Comparison of ENCODE assay signal across 14 mouse cellular contexts in genomic region chr4:97875901-97876300, GRCm38 (mm10).
A peak's percentile ranks its signal among the peaks of the same experiment; 100 is the strongest.
DNase-seq lines count a peak whose midpoint lies in the region; ATAC-seq and TF ChIP-seq lines count a peak whose summit lies in the region.
"Had no signal": no experiment of that assay in that cellular context is flagged by ENCODE, and none has a peak within 500 bp of the region (broad histone marks: within the 10 kb centered on the region; RNA-seq: fewer than 3 reads in every experiment).

No protein-coding gene starts in this region.

- H3K9me3 ChIP-seq in hindbrain, postnatal 0 days (ENCODE audit: low read length), result no peaks in the 10 kb centered on the region
- no peaks in the 10 kb centered on the region for H3K9me3 ChIP-seq in hindbrain, embryonic 12.5 days (replicated peaks)
- H3K9me3 ChIP-seq in lung, embryonic 16.5 days (ENCODE audit: control insufficient read depth, low read length), result no peaks in the 10 kb centered on the region
- no peaks in the 10 kb centered on the region for H3K9me3 ChIP-seq in midbrain, embryonic 11.5 days (ENCODE audit: control insufficient read depth, low read length)
- H3K9me3 ChIP-seq: embryonic facial prominence, embryonic 13.5 days; heart, embryonic 10.5 days; hindbrain, embryonic 15.5 days; midbrain, embryonic 15.5 days had no signal

- no peak overlapping the region for H3K4me3 ChIP-seq in hindbrain, postnatal 0 days (ENCODE audit: low read length)
- no peak overlapping the region for H3K4me3 ChIP-seq in hindbrain, embryonic 12.5 days
- H3K4me3 ChIP-seq in lung, embryonic 16.5 days (ENCODE audit: low read length), result no peak overlapping the region
- no peak overlapping the region for H3K4me3 ChIP-seq in midbrain, embryonic 11.5 days (ENCODE audit: low read depth, low read length)
- H3K4me3 ChIP-seq: embryonic facial prominence, embryonic 13.5 days; heart, embryonic 10.5 days; hindbrain, embryonic 15.5 days; midbrain, embryonic 15.5 days had no signal

- H3K4me1 ChIP-seq in hindbrain, postnatal 0 days (ENCODE audit: insufficient read depth, low read length), result peaks cover 20% of the 10 kb centered on the region
- H3K4me1 ChIP-seq in hindbrain, embryonic 12.5 days, result peaks cover 40% of the 10 kb centered on the region
- H3K4me1 ChIP-seq in lung, embryonic 16.5 days (replicated peaks; ENCODE audit: control insufficient read depth, insufficient read depth, low read length), result peaks cover 35% of the 10 kb centered on the region
- peaks cover 3% of the 10 kb centered on the region; the same call in 1 of the 2 replicates for H3K4me1 ChIP-seq in midbrain, embryonic 11.5 days (ENCODE audit: control insufficient read depth, insufficient read depth, low read length)

- no peaks in the 10 kb centered on the region for H3K36me3 ChIP-seq in hindbrain, postnatal 0 days (ENCODE audit: insufficient read depth, low read length)
- H3K36me3 ChIP-seq in hindbrain, embryonic 12.5 days, result no peaks in the 10 kb centered on the region
- H3K36me3 ChIP-seq in lung, embryonic 16.5 days (ENCODE audit: control insufficient read depth, insufficient read depth, low read length), result no peaks in the 10 kb centered on the region
- H3K36me3 ChIP-seq in midbrain, embryonic 11.5 days (ENCODE audit: control insufficient read depth, insufficient read depth, low read length), result no peaks in the 10 kb centered on the region
- H3K36me3 ChIP-seq: embryonic facial prominence, embryonic 13.5 days; heart, embryonic 10.5 days; hindbrain, embryonic 15.5 days; midbrain, embryonic 15.5 days had no signal

- 44% methylated on average over 3 of the region's 3 CpGs for WGBS in hindbrain, postnatal 0 days
- 66% methylated on average over 3 of the region's 3 CpGs for WGBS in hindbrain, embryonic 12.5 days
- WGBS in lung, embryonic 16.5 days, result 28% methylated on average over 3 of the region's 3 CpGs
- 76% methylated on average over 3 of the region's 3 CpGs for WGBS in midbrain, embryonic 11.5 days

- no peak for ATAC-seq in hindbrain, postnatal 0 days
- ATAC-seq in hindbrain, embryonic 12.5 days (ENCODE audit: low FRiP score), result no peak
- peak; percentile 26; the same call in 1 of the 2 replicates for ATAC-seq in lung, embryonic 16.5 days (ENCODE audit: low read depth)
- ATAC-seq in megakaryocyte progenitor cell, adult 5-6 weeks (replicated peaks; ENCODE audit: poor library complexity), result 0 out of 2 replicates have a peak, but pooled peaks have one; percentile 30
- no peak for ATAC-seq in midbrain, embryonic 11.5 days (ENCODE audit: low FRiP score)

- H3K27ac ChIP-seq in hindbrain, postnatal 0 days, result 0 out of 2 replicates have a peak overlapping the region, but pooled peaks have one; percentile 46
- no peak overlapping the region for H3K27ac ChIP-seq in hindbrain, embryonic 12.5 days
- H3K27ac ChIP-seq in lung, embryonic 16.5 days (ENCODE audit: low read length), result peak overlapping the region; percentile 18
- H3K27ac ChIP-seq in midbrain, embryonic 11.5 days (ENCODE audit: low read depth, low read length), result no peak overlapping the region
- H3K27ac ChIP-seq: embryonic facial prominence, embryonic 13.5 days; heart, embryonic 10.5 days; midbrain, embryonic 15.5 days had no signal

- H3K4me2 ChIP-seq in hindbrain, postnatal 0 days (ENCODE audit: low read depth, low read length), result no peak overlapping the region
- H3K4me2 ChIP-seq in hindbrain, embryonic 12.5 days (replicated peaks), result no peak overlapping the region
- no peak overlapping the region for H3K4me2 ChIP-seq in lung, embryonic 16.5 days (ENCODE audit: low read depth, low read length)
- no peak overlapping the region for H3K4me2 ChIP-seq in midbrain, embryonic 11.5 days
- H3K4me2 ChIP-seq: embryonic facial prominence, embryonic 13.5 days; hindbrain, embryonic 15.5 days; midbrain, embryonic 15.5 days had no signal

- TF ChIP-seq CTCF in hindbrain, postnatal 0 days (IDR thresholded peaks at IDR 0.05; ENCODE audit: low read depth), result no peak

- peak; percentile 21 for DNase-seq in adrenal gland, postnatal 25 days
- DNase-seq in adrenal gland, adult (ENCODE audit: inconsistent age in 2 of 2, low spot score in 1 of 2), result no peak
- DNase-seq in hindbrain, postnatal 0 days (ENCODE audit: low spot score), result no peak
- no peak for DNase-seq in lung, postnatal 10 days
- no peak for DNase-seq in midbrain, embryonic 11.5 days (ENCODE audit: low spot score, missing footprints)
- DNase-seq: cerebellum, adult 8-10 months; lung, adult 18-20 months had no signal

- H3K27me3 ChIP-seq in hindbrain, postnatal 0 days (ENCODE audit: insufficient read depth, low read length), result no peaks in the 10 kb centered on the region
- H3K27me3 ChIP-seq in hindbrain, embryonic 12.5 days, result no peaks in the 10 kb centered on the region
- no peaks in the 10 kb centered on the region for H3K27me3 ChIP-seq in lung, embryonic 16.5 days (ENCODE audit: control insufficient read depth, insufficient read depth, low read depth, low read length)
- H3K27me3 ChIP-seq in midbrain, embryonic 11.5 days (ENCODE audit: control insufficient read depth, insufficient read depth, low read length), result no peaks in the 10 kb centered on the region
- H3K27me3 ChIP-seq: embryonic facial prominence, embryonic 13.5 days; hindbrain, embryonic 15.5 days; midbrain, embryonic 15.5 days had no signal

- no peak overlapping the region for H3K9ac ChIP-seq in hindbrain, postnatal 0 days (replicated peaks; ENCODE audit: low read length)
- H3K9ac ChIP-seq in hindbrain, embryonic 12.5 days, result no peak overlapping the region
- H3K9ac ChIP-seq in lung, embryonic 16.5 days (ENCODE audit: low read length), result no peak overlapping the region
- H3K9ac ChIP-seq in midbrain, embryonic 11.5 days (ENCODE audit: low read length), result no peak overlapping the region
- H3K9ac ChIP-seq: embryonic facial prominence, embryonic 13.5 days; hindbrain, embryonic 15.5 days; midbrain, embryonic 15.5 days had no signal

Comparison
In these comparisons a context has a peak if more than half of its experiments do, and no peak if none do; other contexts are left out.
1. H3K27ac ChIP-seq: peak in hindbrain, postnatal 0 days (single experiment) and lung, embryonic 16.5 days (single experiment); none in hindbrain, embryonic 12.5 days (single experiment) and midbrain, embryonic 11.5 days (single experiment).
2. ATAC-seq: peak in lung, embryonic 16.5 days (single experiment) and megakaryocyte progenitor cell, adult 5-6 weeks (single experiment); none in hindbrain, postnatal 0 days (single experiment), hindbrain, embryonic 12.5 days (single experiment) and midbrain, embryonic 11.5 days (single experiment).